Mouse (Mus musculus): Measurements from ENCODE around the gene Tbc1d24. TPM values are rescaled to one million over a fixed set of nuclear protein-coding genes. Genes with fewer than 3 reads are reported as not detected.

The Tbc1d24 gene
- polyA plus RNA-seq, 1 experiment from 2014 or later, result 5.5 TPM

DNA sequence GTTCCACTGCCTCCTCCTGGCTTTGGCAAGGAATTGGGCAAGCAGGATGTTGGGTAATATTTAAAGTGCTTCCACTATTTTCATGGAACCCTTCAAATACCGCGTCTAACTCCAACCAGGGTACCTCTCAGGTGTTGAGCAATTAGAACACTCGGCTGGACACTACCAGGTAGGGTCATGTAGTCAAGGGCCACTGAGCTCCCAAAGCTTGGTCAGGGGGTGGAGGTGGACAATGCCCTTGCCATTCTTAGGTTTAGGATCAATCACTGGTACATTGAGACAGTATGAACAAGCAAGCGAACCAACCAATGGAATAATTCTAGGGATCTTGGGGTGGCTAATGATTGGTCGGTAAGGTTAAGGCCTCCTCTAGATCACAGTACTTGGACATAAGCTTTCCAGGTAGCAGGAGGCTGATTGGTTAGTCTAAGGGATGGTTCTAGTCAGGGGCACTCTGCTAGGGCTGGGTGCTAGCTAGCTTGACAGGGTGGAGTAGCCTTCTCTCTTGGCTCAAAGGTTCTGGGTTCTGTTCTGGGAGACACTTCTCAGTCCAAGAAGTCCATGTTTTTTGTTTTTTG, 7.2 kb upstream of the Tbc1d24 start:
- Histone ChIP-seq H3K9ac (ENCODE audit: low read depth, low read length) (no peak overlapping the region), H3K36me3 (ENCODE audit: control insufficient read depth, insufficient read depth, low read length) (no peaks in the 10 kb centered on the region), H3K4me2 (ENCODE audit: low read depth, low read length) (peak overlapping the region; percentile 90), H3K27me3 (replicated peaks; ENCODE audit: control insufficient read depth, insufficient read depth, low read length) (peaks cover 10% of the 10 kb centered on the region; the same call in 1 of the 2 replicates), H3K9me3 (ENCODE audit: control insufficient read depth, low read length) (no peaks in the 10 kb centered on the region), H3K4me1 (ENCODE audit: control insufficient read depth, insufficient read depth, low read length) (peaks cover 54% of the 10 kb centered on the region), H3K27ac (ENCODE audit: low read length) (peak overlapping the region; percentile 3; the same call in 1 of the 2 replicates), H3K4me3 (ENCODE audit: low read length) (peak overlapping the region; percentile 45; the same call in 1 of the 2 replicates)
- no peak for ATAC-seq
- WGBS, result 40% methylated on average over 5 of the region's 5 CpGs

DNA sequence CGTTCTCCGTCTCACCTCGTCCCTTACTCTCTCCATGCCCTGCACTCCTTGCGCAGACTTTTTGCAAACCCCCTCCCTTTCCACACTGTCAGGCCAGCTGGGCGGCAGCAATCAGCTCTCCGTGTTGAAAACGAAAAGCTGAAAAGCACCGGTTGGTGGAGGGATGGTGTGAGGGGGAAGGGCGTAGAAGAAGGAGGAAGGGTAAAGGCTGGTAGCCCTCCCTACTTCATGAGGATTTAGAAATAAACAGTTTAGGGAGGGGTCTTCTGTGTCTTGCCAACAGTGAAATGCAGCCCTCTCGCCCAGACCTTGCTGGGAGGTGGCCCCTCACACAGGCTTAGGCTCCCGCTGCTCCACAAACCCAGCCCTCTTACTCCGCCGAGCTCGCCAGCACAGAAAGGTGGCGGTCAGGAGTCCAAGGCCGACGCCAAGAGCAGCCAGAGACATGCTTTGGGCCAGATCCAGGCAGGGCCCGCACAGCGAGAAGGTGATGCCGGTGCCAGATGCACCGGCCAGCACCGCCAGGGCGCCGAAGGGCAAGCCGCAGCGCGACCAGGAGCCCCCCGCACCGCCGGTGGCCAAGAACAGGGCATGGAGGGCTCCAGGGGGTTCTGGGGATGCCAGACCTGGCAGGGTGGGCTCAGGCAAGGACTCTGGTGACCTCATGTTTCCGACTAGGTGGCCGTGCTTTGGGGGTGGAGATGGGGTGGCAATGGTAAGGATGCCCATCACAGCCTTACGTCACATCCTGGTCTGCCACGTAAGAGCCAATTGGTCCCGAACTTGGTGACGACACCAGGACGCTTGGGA, 6.5 kb upstream of the Tbc1d24 start:
- 5% methylated on average over 37 of the region's 37 CpGs for WGBS
- H3K4me2 ChIP-seq (ENCODE audit: low read depth, low read length), result peak overlapping the region; percentile 90
- no peaks in the 10 kb centered on the region for H3K36me3 ChIP-seq (ENCODE audit: control insufficient read depth, insufficient read depth, low read length)
- peaks cover 61% of the 10 kb centered on the region for H3K4me1 ChIP-seq (ENCODE audit: control insufficient read depth, insufficient read depth, low read length)
- no peaks in the 10 kb centered on the region for H3K9me3 ChIP-seq (ENCODE audit: control insufficient read depth, low read length)
- H3K9ac ChIP-seq (ENCODE audit: low read depth, low read length), result peak overlapping the region; percentile 78
- H3K27ac ChIP-seq (ENCODE audit: low read length), result peak overlapping the region; percentile 63
- ATAC-seq, result peak; percentile 21; the same call in 1 of the 2 replicates
- peak overlapping the region; percentile 45 for H3K4me3 ChIP-seq (ENCODE audit: low read length)
- peaks cover 10% of the 10 kb centered on the region; the same call in 1 of the 2 replicates for H3K27me3 ChIP-seq (replicated peaks; ENCODE audit: control insufficient read depth, insufficient read depth, low read length)

DNA sequence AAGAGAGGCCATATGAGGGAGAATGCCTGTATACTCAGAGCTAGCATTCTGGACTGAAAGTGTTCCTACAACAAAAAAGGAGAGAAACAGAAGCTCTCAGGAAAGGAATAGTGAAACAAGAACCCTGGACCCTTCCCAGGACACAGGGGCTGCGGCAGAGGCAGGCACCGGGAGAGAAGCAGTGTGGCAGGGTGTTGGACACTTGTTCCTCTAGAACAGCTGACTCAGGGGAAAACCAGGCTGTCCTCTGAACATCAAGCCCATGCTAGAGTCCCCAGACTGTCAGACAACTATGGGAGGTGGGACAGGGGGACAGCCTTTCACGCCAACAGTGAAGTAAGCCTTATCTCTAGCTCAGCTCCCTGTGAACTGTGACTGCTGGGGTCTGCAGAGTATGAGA, 5.2 kb upstream of the Tbc1d24 start:
- 81% methylated on average over 3 of the region's 3 CpGs for WGBS
- Histone ChIP-seq H3K4me2 (ENCODE audit: low read depth, low read length) (no peak overlapping the region), H3K4me1 (ENCODE audit: control insufficient read depth, insufficient read depth, low read length) (peaks cover 73% of the 10 kb centered on the region), H3K9me3 (ENCODE audit: control insufficient read depth, low read length) (no peaks in the 10 kb centered on the region), H3K27ac (ENCODE audit: low read length) (peak overlapping the region; percentile 28; the same call in 1 of the 2 replicates), H3K4me3 (ENCODE audit: low read length) (no peak overlapping the region), H3K9ac (ENCODE audit: low read depth, low read length) (0 out of 2 replicates have a peak overlapping the region, but pooled peaks have one; percentile 1), H3K27me3 (replicated peaks; ENCODE audit: control insufficient read depth, insufficient read depth, low read length) (peaks cover 10% of the 10 kb centered on the region; the same call in 1 of the 2 replicates), H3K36me3 (ENCODE audit: control insufficient read depth, insufficient read depth, low read length) (no peaks in the 10 kb centered on the region)
- ATAC-seq, result no peak

DNA sequence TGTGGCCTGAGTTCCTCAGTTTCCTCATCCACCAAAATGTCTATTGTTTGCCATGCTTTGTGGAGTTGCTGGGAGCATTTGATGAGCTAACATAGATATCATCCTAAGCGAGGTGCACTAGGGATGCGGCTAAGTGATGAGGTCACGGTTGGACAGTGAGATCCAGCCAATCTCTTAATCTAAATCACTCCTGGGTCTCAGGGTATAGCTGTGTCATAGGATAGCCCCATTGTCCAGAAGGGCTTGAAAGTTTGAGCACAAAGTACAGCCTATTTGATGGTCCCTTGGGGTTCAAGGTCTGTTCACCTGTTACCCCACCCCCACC, 4.5 kb upstream of the Tbc1d24 start:
- H3K9ac ChIP-seq (ENCODE audit: low read depth, low read length), result no peak overlapping the region
- H3K4me1 ChIP-seq (ENCODE audit: control insufficient read depth, insufficient read depth, low read length), result peaks cover 75% of the 10 kb centered on the region
- H3K4me2 ChIP-seq (ENCODE audit: low read depth, low read length), result peak overlapping the region; percentile 97; the same call in 1 of the 2 replicates
- peaks cover 10% of the 10 kb centered on the region; the same call in 1 of the 2 replicates for H3K27me3 ChIP-seq (replicated peaks; ENCODE audit: control insufficient read depth, insufficient read depth, low read length)
- H3K27ac ChIP-seq (ENCODE audit: low read length), result peak overlapping the region; percentile 92
- no peaks in the 10 kb centered on the region for H3K9me3 ChIP-seq (ENCODE audit: control insufficient read depth, low read length)
- no peaks in the 10 kb centered on the region for H3K36me3 ChIP-seq (ENCODE audit: control insufficient read depth, insufficient read depth, low read length)
- H3K4me3 ChIP-seq (ENCODE audit: low read length), result no peak overlapping the region
- 77% methylated on average over 3 of the region's 3 CpGs for WGBS
- no peak for ATAC-seq

DNA sequence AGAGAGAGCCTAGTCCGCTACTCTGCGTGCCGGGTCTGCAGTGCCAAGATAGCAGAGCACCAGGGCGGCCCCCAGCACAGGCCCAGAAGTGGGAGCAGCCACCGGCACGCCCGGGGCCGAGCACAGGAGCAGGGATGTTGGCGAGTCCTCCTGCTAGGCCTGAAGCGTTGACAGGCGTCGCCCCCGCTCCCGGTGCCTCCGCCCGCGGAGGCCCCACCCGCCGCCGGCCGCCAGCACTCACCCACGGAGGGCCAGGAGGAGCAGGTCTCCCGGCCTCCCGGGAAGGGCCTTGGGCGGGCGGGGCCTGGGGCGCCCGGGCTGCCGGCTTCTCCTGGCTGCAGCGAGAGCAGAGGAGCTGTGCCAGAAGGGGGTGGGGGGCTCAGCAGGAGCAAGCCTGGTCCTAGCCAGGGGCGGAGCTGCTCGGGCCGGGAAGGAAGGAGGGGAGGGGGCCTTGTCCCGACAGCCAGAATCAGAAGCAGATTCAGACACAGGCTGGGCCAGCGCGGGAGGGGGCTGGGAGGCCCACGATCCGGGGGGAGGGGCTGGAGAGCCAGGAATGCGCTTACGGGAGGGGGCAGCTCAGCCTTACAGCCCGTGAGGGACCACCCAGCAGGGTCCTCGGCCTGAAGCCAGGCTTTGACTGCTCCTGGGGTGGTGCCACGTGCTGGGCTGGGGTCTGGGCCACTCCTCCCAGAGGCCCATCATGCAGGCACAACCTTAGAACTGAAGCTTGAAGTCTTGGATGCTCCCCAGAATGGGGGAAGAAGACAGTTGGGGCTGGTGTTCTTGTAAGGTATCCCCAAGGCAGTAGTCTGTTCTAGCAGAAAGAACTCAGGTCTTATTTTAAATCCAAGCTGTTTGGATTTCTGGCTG, 3.9 kb upstream of the Tbc1d24 start, which contains the start of gene Ntn3:
TSS of gene Ntn3 (minus strand) at position 489 of the 873 bp plus-strand sequence.
- 2% methylated on average over 43 of the region's 43 CpGs for WGBS
- peak; percentile 52 for ATAC-seq
- peak within 1 kb of the TSS; percentile 82 for H3K9ac ChIP-seq (ENCODE audit: low read depth, low read length)
- peak within 1 kb of the TSS; percentile 97 for H3K4me2 ChIP-seq (ENCODE audit: low read depth, low read length)
- H3K9me3 ChIP-seq (ENCODE audit: control insufficient read depth, low read length), result no peaks in the 10 kb centered on the region
- no peaks in the 10 kb centered on the region for H3K36me3 ChIP-seq (ENCODE audit: control insufficient read depth, insufficient read depth, low read length)
- H3K27me3 ChIP-seq (replicated peaks; ENCODE audit: control insufficient read depth, insufficient read depth, low read length), result peaks cover 10% of the 10 kb centered on the region; the same call in 1 of the 2 replicates
- peak within 1 kb of the TSS; percentile 92 for H3K27ac ChIP-seq (ENCODE audit: low read length)
- H3K4me3 ChIP-seq (ENCODE audit: low read length), result peak within 1 kb of the TSS; percentile 66
- peaks cover 81% of the 10 kb centered on the region for H3K4me1 ChIP-seq (ENCODE audit: control insufficient read depth, insufficient read depth, low read length)

DNA sequence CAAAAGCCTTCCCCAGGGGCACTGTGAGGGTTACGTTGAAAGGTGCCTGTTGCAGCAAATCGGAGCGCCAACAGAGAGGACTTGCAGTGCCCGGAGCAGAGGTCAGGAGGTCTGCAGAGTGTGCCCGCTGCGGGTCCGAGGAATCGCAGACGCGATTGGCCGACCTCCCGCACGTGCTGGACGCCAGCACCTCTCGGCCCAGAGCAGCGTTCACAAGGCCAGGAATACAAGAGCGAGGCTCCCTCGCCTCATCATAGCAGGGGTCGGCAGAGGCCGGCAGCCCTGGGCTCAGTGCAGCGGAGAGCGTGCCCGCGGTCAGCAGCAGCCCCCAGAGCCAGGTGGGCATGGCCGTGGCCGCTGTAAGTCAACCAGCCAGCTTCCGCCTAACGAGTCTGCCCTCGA, 3.3 kb upstream of the Tbc1d24 start:
- Histone ChIP-seq H3K27me3 (replicated peaks; ENCODE audit: control insufficient read depth, insufficient read depth, low read length) (peaks cover 10% of the 10 kb centered on the region; the same call in 1 of the 2 replicates), H3K9ac (ENCODE audit: low read depth, low read length) (peak overlapping the region; percentile 82), H3K9me3 (ENCODE audit: control insufficient read depth, low read length) (no peaks in the 10 kb centered on the region), H3K4me1 (ENCODE audit: control insufficient read depth, insufficient read depth, low read length) (peaks cover 85% of the 10 kb centered on the region), H3K27ac (ENCODE audit: low read length) (peak overlapping the region; percentile 92), H3K36me3 (ENCODE audit: control insufficient read depth, insufficient read depth, low read length) (no peaks in the 10 kb centered on the region), H3K4me3 (ENCODE audit: low read length) (peak overlapping the region; percentile 66), H3K4me2 (ENCODE audit: low read depth, low read length) (peak overlapping the region; percentile 97)
- ATAC-seq, result 0 out of 2 replicates have a peak, but pooled peaks have one; percentile 0
- WGBS, result 12% methylated on average over 29 of the region's 29 CpGs

DNA sequence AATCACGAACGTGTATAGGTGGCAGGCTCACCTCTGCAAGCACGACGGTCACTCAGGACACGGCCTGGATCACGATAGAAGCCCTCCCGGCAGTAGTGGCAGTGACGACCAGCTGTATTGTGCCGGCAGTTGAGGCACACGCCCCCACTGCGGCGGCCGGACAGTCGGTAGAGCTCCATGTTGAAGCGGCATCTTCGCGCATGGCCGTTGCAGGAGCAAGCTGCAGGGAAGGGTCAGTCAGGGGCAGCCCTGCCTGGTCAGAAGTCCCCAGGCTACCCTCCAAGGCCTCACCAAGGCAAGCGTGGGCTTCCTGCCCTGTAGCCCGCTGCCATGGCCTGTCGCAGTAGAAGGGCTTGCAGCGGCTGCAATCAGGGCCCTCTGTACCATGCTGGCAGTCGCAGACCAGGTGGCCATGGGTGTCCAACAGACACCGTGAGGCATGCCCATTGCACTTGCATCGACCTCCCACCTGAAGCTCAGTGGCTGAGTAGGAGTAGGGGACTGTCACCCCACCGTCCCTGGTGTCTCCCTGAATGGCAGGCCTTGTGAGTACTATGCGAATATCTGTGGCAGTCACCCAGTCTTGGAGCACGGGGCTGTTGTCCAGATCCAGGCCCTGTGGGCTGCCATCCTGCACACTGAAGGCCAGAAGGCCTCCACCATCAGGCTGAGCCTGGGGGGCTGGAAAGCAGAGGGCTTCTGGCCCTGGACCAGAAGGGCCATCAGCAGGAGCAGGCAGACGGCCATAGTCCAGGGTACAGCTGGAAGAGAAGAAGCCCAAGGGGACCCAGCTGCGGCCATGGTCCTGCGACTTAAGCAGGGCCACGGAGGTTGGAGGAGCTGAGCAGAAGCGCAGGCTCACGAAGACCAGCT, 2.6 kb upstream of the Tbc1d24 start:
- H3K27me3 ChIP-seq (replicated peaks; ENCODE audit: control insufficient read depth, insufficient read depth, low read length), result peaks cover 10% of the 10 kb centered on the region; the same call in 1 of the 2 replicates
- 63% methylated on average over 34 of the region's 34 CpGs for WGBS
- H3K27ac ChIP-seq (ENCODE audit: low read length), result peak overlapping the region; percentile 92
- ATAC-seq, result no peak
- peak overlapping the region; percentile 66 for H3K4me3 ChIP-seq (ENCODE audit: low read length)
- peak overlapping the region; percentile 97 for H3K4me2 ChIP-seq (ENCODE audit: low read depth, low read length)
- no peaks in the 10 kb centered on the region for H3K36me3 ChIP-seq (ENCODE audit: control insufficient read depth, insufficient read depth, low read length)
- H3K9ac ChIP-seq (ENCODE audit: low read depth, low read length), result peak overlapping the region; percentile 82
- H3K4me1 ChIP-seq (ENCODE audit: control insufficient read depth, insufficient read depth, low read length), result peaks cover 88% of the 10 kb centered on the region
- no peaks in the 10 kb centered on the region for H3K9me3 ChIP-seq (ENCODE audit: control insufficient read depth, low read length)

All from intestine, embryonic 16.5 days (tissue).